Mouse (Mus musculus) megakaryocyte-erythroid progenitor cell, adult 5-6 weeks (primary cell): ENCODE results near the gene Plod3. TPM values are rescaled to one million over a fixed set of nuclear protein-coding genes. Genes with fewer than 3 reads are reported as not detected.

ENCODE experiments used
- ATAC-seq: replicated peaks from 2 replicates; pipeline ENCODE4 v1.8.0; 2016; ENCODE audit warnings: mild to moderate bottlenecking, inconsistent platforms; ENCODE audit not compliant: severe bottlenecking, poor library complexity, low FRiP score, low TSS enrichment
- total RNA-seq, 2 experiments: library from RNA; stranded (forward) in 1 of 2; stranded (reverse) in 1 of 2; fragments of 200-1000, 215-1000 nt in 1 of 2; fragments of >200 nt in 1 of 2; fragmentation: Nextera tagmentation in 1 of 2; gene quantifications; 2 replicates each; pipeline ENCODE4 v1.2.3; 2014 to 2017

Plod3 gene
- total RNA-seq, 2 experiments from 2014 or later: 19.0 to 19.8 TPM

GRCm38 (mm10) chr5:137045402-137046323, 58.8 kb downstream of the Plod3 start, which contains the start of gene Ap1s1:
Gene Ap1s1 (minus strand): TSS chr5:137046135.
- ATAC-seq: peak; percentile 90

Other genes with a start within 250 kb of the Plod3 start
- not detected in 2 replicates for gene Col26a1, start 103.8 kb upstream of the Plod3 start, total RNA-seq (2014; fragmentation: Nextera tagmentation)
- gene Col26a1, start 103.8 kb upstream of the Plod3 start, total RNA-seq (2017): not detected in 2 replicates
- 12.1 and 17.4 TPM in 2 replicates for gene Ift22, start 78.9 kb upstream of the Plod3 start, total RNA-seq (2014; fragmentation: Nextera tagmentation)
- gene Ift22, start 78.9 kb upstream of the Plod3 start, total RNA-seq (2017): 1.5 and 5.4 TPM in 2 replicates
- gene Fis1, start 33.7 kb upstream of the Plod3 start, total RNA-seq (2014; fragmentation: Nextera tagmentation): 160 and 187 TPM in 2 replicates
- 61.1 and 71.8 TPM in 2 replicates for gene Fis1, start 33.7 kb upstream of the Plod3 start, total RNA-seq (2017)
- 0.13 TPM in 1 of 2 replicates, not detected in the other for gene Cldn15, start 20.4 kb upstream of the Plod3 start, total RNA-seq (2014; fragmentation: Nextera tagmentation)
- gene Cldn15, start 20.4 kb upstream of the Plod3 start, total RNA-seq (2017): not detected in 2 replicates
- gene Znhit1, start 1.0 kb downstream of the Plod3 start, total RNA-seq (2014; fragmentation: Nextera tagmentation): 67.3 and 75.0 TPM in 2 replicates
- gene Znhit1, start 1.0 kb downstream of the Plod3 start, total RNA-seq (2017): 18.8 and 21.6 TPM in 2 replicates
- not detected in 2 replicates for gene Vgf, start 39.4 kb downstream of the Plod3 start, total RNA-seq (2014; fragmentation: Nextera tagmentation)
- 0.27 and 0.47 TPM in 2 replicates for gene Vgf, start 39.4 kb downstream of the Plod3 start, total RNA-seq (2017)
- gene Ap1s1, start 59.1 kb downstream of the Plod3 start, total RNA-seq (2014; fragmentation: Nextera tagmentation): 52.2 and 78.7 TPM in 2 replicates
- 46.5 and 50.2 TPM in 2 replicates for gene Ap1s1, start 59.1 kb downstream of the Plod3 start, total RNA-seq (2017)
- 0.72 TPM in 1 of 2 replicates, not detected in the other for gene Serpine1, start 85.2 kb downstream of the Plod3 start, total RNA-seq (2014; fragmentation: Nextera tagmentation)
- gene Serpine1, start 85.2 kb downstream of the Plod3 start, total RNA-seq (2017): 0.94 TPM in 1 of 2 replicates, not detected in the other
- gene Trim56, start 129.2 kb downstream of the Plod3 start, total RNA-seq (2014; fragmentation: Nextera tagmentation): 23.7 and 28.2 TPM in 2 replicates
- 20.8 and 29.0 TPM in 2 replicates for gene Trim56, start 129.2 kb downstream of the Plod3 start, total RNA-seq (2017)
- not detected in 2 replicates for gene Muc3, start 162.3 kb downstream of the Plod3 start, total RNA-seq (2014; fragmentation: Nextera tagmentation)
- gene Muc3, start 162.3 kb downstream of the Plod3 start, total RNA-seq (2017): not detected in 2 replicates
- gene Muc3a, start 225.4 kb downstream of the Plod3 start, total RNA-seq (2014; fragmentation: Nextera tagmentation): 0.25 and 0.61 TPM in 2 replicates
- gene Muc3a, start 225.4 kb downstream of the Plod3 start, total RNA-seq (2017): not detected in 2 replicates